Mouse (Mus musculus): ENCODE results near the gene Rnf123. TPM values are rescaled to one million over a fixed set of nuclear protein-coding genes. Genes with fewer than 3 reads are reported as not detected.

Rnf123 gene
- polyA plus RNA-seq, 1 experiment from 2014 or later = 49.0 TPM

DNA sequence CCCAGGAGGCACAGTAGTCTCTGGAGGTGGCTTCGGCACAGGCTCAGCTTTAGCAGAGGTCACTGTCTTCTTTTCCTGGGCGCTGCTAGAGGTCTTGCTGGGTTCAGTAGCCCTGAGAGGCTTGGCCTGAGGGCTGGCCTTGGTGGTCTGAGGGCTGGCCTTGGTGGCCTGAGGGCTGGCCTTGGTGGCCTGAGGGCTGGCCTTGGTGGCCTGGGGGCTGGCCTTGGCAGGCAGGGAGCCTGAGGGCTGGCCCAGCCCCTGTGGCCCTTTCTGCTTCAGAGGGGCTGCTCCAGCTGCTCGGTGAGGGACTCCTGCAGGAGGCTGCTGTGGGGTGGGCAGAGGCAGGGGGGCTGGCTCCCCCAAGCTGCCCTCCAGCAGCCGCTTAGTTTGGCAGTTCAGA lies 34.0 kb upstream of the Rnf123 start:
- peaks cover 42% of the 10 kb centered on the region for H3K36me3 ChIP-seq
- no peak for ATAC-seq (replicated peaks)
- 65% methylated on average over 4 of the region's 4 CpGs for WGBS

DNA sequence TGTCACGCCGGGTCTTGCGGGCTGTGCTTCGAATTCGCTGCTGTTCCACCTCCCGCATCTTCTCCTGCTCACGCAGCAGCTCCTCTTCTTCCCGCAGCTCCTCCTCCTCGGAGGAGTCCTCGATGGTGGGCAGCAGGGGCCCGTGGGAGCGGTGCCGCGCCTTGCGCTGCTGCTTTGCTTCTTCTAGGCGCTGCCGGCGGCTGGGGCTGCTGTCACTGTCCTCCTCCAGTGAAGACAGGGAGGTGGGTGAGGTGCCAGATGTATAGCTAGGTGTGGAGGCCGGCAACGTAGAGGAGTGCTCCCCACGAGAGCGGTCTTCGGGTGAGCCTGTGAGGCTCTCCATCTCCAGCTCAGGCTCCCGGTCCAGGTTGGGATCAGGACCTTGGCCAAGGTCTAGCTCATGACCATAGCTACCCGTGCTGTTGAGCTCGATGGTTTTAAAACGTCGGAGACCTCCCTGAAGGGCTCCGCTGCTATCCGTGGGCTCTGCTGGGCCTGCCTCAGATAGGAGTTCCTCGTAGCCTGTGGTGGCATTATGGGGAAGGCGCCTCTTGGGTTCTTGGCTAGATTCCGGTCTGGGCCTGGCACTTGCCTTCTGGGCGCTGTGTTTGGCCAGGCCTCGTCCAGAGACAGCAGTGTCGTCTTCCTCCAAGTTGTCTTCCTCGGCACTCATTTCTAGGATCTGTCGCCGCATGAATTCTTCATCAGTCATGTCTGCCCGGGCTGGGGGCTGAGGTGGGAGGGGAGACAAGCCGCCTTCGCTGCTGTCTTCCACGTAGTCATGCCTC lies 32.3 kb upstream of the Rnf123 start:
- no peak for ATAC-seq (replicated peaks)
- H3K36me3 ChIP-seq = peaks cover 47% of the 10 kb centered on the region
- H3K9ac ChIP-seq (replicated peaks) = no peak overlapping the region
- peaks cover 7% of the 10 kb centered on the region; the same call in 1 of the 2 replicates for H3K4me1 ChIP-seq
- no peaks in the 10 kb centered on the region for H3K9me3 ChIP-seq
- WGBS = 80% methylated on average over 43 of the region's 43 CpGs
- no peak overlapping the region for H3K4me3 ChIP-seq
- H3K27ac ChIP-seq (replicated peaks) = no peak overlapping the region
- no peak overlapping the region for H3K4me2 ChIP-seq (replicated peaks)
- H3K27me3 ChIP-seq = no peaks in the 10 kb centered on the region

More for the DNA sequence above, 34.0 kb upstream of the Rnf123 start:
- Histone ChIP-seq H3K9me3 (no peaks in the 10 kb centered on the region), H3K4me1 (no peaks in the 10 kb centered on the region), H3K9ac (replicated peaks) (no peak overlapping the region), H3K4me3 (no peak overlapping the region), H3K27ac (replicated peaks) (no peak overlapping the region), H3K27me3 (no peaks in the 10 kb centered on the region), H3K4me2 (replicated peaks) (no peak overlapping the region)

DNA sequence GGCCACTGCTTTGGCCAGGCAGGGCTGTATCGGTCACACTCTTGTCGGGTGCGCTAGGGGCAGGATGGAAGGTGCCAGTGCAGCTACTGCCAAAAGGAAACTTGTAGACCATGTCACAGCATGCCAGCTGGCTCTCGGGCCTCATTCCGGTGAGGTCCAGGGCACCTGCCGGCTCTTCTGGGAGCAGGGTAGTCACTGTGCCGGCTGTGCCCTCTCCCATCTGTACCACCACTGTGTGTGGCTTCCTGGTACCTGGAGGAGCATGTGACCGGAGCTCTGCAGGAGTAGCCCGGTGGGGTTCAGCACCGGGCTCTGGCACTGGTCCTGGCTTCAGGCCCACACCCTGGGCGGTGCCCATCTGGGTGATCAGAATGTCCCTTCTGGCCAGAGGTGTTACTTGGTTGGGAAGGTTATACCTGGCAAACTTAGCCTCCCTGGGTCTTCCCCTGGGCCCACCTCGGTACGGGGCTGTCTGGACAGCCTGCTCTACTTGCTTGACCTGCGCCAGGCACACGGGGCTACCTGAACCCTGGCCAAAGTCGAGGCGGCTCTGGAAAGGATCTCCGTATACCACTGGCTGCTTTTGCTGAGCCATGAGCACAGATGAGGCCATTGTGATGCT lies 29.7 kb upstream of the Rnf123 start:
- Histone ChIP-seq H3K4me1 (peaks cover 7% of the 10 kb centered on the region; the same call in 1 of the 2 replicates), H3K9ac (replicated peaks) (no peak overlapping the region), H3K4me2 (replicated peaks) (no peak overlapping the region), H3K4me3 (no peak overlapping the region), H3K36me3 (peaks cover 57% of the 10 kb centered on the region), H3K9me3 (no peaks in the 10 kb centered on the region), H3K27me3 (no peaks in the 10 kb centered on the region), H3K27ac (replicated peaks) (no peak overlapping the region)
- no peak for ATAC-seq (replicated peaks)
- WGBS = 91% methylated on average over 18 of the region's 18 CpGs

DNA sequence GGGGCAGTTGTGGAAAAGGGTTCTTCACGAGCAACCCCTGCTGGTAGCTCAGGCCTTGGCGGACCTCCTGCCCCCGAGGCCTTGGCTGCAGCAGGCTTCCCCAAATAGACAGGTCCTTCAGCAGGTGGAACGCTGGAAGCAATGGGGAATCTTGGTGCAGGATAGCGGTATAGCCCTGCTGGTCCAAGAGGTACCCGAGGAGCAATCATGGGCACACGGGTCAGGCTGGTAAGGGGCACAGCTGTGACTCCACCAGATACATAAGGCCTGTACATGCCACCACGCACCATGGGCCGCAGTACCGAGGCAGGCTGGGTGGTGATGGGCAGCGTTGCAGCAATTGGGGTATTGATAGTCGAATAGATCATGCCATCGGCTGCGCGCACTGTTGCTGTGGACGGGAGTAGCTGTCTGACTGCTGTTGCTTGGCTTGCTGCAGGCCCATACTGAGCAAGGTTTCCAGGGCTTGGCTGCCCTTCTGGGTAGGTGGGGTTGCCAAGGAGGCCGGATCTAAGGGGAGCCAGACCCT lies 28.5 kb upstream of the Rnf123 start:
- Histone ChIP-seq H3K4me1 (peaks cover 7% of the 10 kb centered on the region; the same call in 1 of the 2 replicates), H3K4me3 (no peak overlapping the region), H3K27me3 (no peaks in the 10 kb centered on the region), H3K36me3 (peaks cover 54% of the 10 kb centered on the region), H3K27ac (replicated peaks) (no peak overlapping the region), H3K4me2 (replicated peaks) (no peak overlapping the region), H3K9me3 (no peaks in the 10 kb centered on the region), H3K9ac (replicated peaks) (no peak overlapping the region)
- no peak for ATAC-seq (replicated peaks)
- WGBS = 78% methylated on average over 17 of the region's 17 CpGs

- H3K27me3 ChIP-seq = no peaks in the 10 kb centered on the region
- H3K4me1 ChIP-seq = peaks cover 7% of the 10 kb centered on the region; the same call in 1 of the 2 replicates
- WGBS = 16% methylated on average over 22 of the region's 22 CpGs
- no peak overlapping the region for H3K4me3 ChIP-seq
- H3K27ac ChIP-seq (replicated peaks) = no peak overlapping the region
- no peak overlapping the region for H3K9ac ChIP-seq (replicated peaks)
- H3K4me2 ChIP-seq (replicated peaks) = peak overlapping the region; percentile 8; the same call in 1 of the 2 replicates
- peaks cover 55% of the 10 kb centered on the region for H3K36me3 ChIP-seq
- no peak for ATAC-seq (replicated peaks)
- H3K9me3 ChIP-seq = no peaks in the 10 kb centered on the region
Observed at GRCm38 (mm10) chr9:108111101-108111592, 28.0 kb upstream of the Rnf123 start.

DNA sequence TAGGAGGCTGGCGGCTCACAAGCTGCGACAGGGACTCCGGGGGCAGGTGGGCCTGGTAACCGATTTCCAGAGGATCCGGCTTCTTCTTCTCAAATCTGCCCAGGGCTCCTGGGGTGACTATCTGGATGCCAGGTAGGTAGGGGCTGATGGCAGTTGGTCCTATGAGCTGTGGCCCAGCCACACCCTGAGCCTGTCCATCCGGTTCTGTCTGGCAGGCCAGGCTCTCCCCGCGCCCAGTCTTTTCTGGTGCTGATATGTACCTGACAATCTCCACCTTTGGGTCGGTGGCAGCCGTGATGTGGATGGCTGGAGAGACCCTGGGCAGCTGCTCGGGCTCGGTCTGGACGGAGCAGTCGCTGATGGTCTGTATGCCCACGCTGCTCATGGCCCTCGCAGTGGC lies 27.0 kb upstream of the Rnf123 start:
- Histone ChIP-seq H3K4me2 (replicated peaks) (no peak overlapping the region), H3K9me3 (no peaks in the 10 kb centered on the region), H3K27ac (replicated peaks) (no peak overlapping the region), H3K27me3 (no peaks in the 10 kb centered on the region), H3K36me3 (peaks cover 47% of the 10 kb centered on the region), H3K9ac (replicated peaks) (no peak overlapping the region), H3K4me1 (peaks cover 7% of the 10 kb centered on the region; the same call in 1 of the 2 replicates), H3K4me3 (no peak overlapping the region)
- ATAC-seq (replicated peaks) = no peak
- 85% methylated on average over 16 of the region's 16 CpGs for WGBS

GRCm38 (mm10) chr9:108107867-108108266 lies 24.7 kb upstream of the Rnf123 start:
- Histone ChIP-seq H3K27me3 (no peaks in the 10 kb centered on the region), H3K9ac (replicated peaks) (no peak overlapping the region), H3K36me3 (peaks cover 33% of the 10 kb centered on the region), H3K27ac (replicated peaks) (no peak overlapping the region), H3K4me2 (replicated peaks) (no peak overlapping the region), H3K4me1 (peaks cover 7% of the 10 kb centered on the region), H3K4me3 (no peak overlapping the region), H3K9me3 (no peaks in the 10 kb centered on the region)
- WGBS = 94% methylated on average over 16 of the region's 16 CpGs
- ATAC-seq (replicated peaks) = no peak

GRCm38 (mm10) chr9:108106090-108106489 lies 22.9 kb upstream of the Rnf123 start:
- Histone ChIP-seq H3K36me3 (peaks cover 32% of the 10 kb centered on the region; the same call in 1 of the 2 replicates), H3K9me3 (no peaks in the 10 kb centered on the region), H3K27me3 (no peaks in the 10 kb centered on the region), H3K4me3 (no peak overlapping the region), H3K9ac (replicated peaks) (no peak overlapping the region), H3K27ac (replicated peaks) (no peak overlapping the region), H3K4me1 (peaks cover 4% of the 10 kb centered on the region), H3K4me2 (replicated peaks) (no peak overlapping the region)
- 92% methylated on average over 23 of the region's 23 CpGs for WGBS
- no peak; the same call in 1 of the 2 replicates for ATAC-seq (replicated peaks)

DNA sequence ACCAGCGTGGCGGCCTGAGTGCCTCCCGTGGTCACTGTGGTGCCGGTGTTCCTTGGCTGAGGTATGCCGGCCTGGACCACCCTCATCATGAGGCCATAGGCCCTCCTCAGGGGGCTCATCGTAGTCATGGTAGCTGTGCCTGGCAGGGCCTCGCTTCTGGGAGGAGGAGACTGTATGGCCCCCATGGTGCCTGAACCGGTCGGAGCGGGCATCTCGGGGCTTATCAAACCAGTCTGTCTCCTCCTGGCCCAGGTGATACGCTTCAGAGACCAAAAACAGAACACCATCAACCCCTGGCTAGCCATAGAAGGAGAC lies 22.4 kb upstream of the Rnf123 start:
- Histone ChIP-seq H3K9ac (replicated peaks) (no peak overlapping the region), H3K9me3 (no peaks in the 10 kb centered on the region), H3K4me1 (no peaks in the 10 kb centered on the region; the same call in 1 of the 2 replicates), H3K27ac (replicated peaks) (no peak overlapping the region), H3K36me3 (peaks cover 36% of the 10 kb centered on the region; the same call in 1 of the 2 replicates), H3K4me3 (no peak overlapping the region), H3K4me2 (replicated peaks) (no peak overlapping the region), H3K27me3 (no peaks in the 10 kb centered on the region)
- 68% methylated on average over 12 of the region's 12 CpGs for WGBS
- no peak for ATAC-seq (replicated peaks)

DNA sequence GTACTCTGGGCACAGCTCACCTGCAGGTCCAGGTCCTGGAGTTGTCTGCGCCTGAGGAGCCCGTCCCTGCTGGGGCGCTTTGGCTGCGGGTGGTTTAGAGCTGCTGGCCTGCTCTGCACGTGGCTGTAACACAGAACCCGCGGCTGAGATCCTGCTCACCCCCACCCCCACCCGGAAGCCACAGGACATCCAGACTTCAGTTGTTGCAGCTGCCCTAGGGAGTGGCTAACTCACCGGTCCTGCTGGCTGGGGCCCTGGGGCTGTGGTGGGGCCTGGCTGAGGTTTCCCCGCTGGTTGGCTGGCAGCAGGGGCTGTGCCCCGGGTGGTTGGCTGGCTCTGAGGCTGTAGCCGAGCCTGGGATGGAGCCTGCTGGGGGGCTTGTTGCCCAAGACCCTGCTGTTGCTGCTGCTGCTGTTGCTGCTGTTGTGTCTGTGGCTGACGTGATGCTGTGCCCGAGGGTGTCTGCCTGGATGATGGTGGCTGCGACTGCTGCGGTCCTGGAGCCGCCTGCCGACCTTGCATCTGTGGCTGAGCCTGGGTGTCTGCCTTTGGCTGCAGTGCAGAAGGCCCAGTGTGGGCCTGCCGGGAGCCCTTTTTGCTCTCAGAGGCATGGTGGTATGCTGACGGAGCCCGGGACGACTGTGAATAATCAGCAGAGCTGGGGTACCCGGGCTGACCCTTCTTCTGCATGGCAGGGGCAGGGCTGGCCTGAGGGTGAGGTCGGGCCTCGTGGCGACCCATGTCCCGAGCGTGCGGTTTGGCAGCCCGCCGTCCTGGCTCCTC lies 21.8 kb upstream of the Rnf123 start:
- H3K9me3 ChIP-seq = no peaks in the 10 kb centered on the region
- WGBS = 34% methylated on average over 31 of the region's 31 CpGs
- H3K4me1 ChIP-seq = no peaks in the 10 kb centered on the region; the same call in 1 of the 2 replicates
- H3K36me3 ChIP-seq = peaks cover 33% of the 10 kb centered on the region; the same call in 1 of the 2 replicates
- H3K4me2 ChIP-seq (replicated peaks) = no peak overlapping the region
- H3K4me3 ChIP-seq = no peak overlapping the region
- H3K27ac ChIP-seq (replicated peaks) = no peak overlapping the region
- H3K27me3 ChIP-seq = no peaks in the 10 kb centered on the region
- no peak overlapping the region for H3K9ac ChIP-seq (replicated peaks)
- ATAC-seq (replicated peaks) = 0 out of 2 replicates have a peak, but pooled peaks have one; percentile 12

- H3K36me3 ChIP-seq = peaks cover 25% of the 10 kb centered on the region; the same call in 1 of the 2 replicates
Observed at GRCm38 (mm10) chr9:108099619-108100018, 16.5 kb upstream of the Rnf123 start.

More at GRCm38 (mm10) chr9:108099619-108100018, 16.5 kb upstream of the Rnf123 start:
- Histone ChIP-seq H3K4me1 (peaks cover 7% of the 10 kb centered on the region), H3K4me3 (no peak overlapping the region), H3K27ac (replicated peaks) (no peak overlapping the region), H3K4me2 (replicated peaks) (no peak overlapping the region), H3K9me3 (no peaks in the 10 kb centered on the region), H3K27me3 (no peaks in the 10 kb centered on the region), H3K9ac (replicated peaks) (no peak overlapping the region)
- ATAC-seq (replicated peaks) = no peak
- 85% methylated on average over 8 of the region's 8 CpGs for WGBS

All from forebrain, embryonic 15.5 days (tissue).